9 mouse cellular contexts compared by ENCODE assay signal in genomic region chr6:71706871-71707270, GRCm38 (mm10). TPM values are rescaled to one million over a fixed set of nuclear protein-coding genes. Genes with fewer than 3 reads are reported as not detected.
DNase-seq lines count a peak whose midpoint lies in the region; ATAC-seq and TF ChIP-seq lines count a peak whose summit lies in the region.
"Had no signal": no experiment of that assay in that cellular context is flagged by ENCODE, and none has a peak within 500 bp of the region (broad histone marks: within the 10 kb centered on the region; RNA-seq: fewer than 3 reads in every experiment).

No protein-coding gene starts in this region.

- DNase-seq in heart, embryonic 10.5 days (ENCODE audit: low spot score), result peak; percentile 76
- no peak for DNase-seq in heart, postnatal 14 days
- no peak for DNase-seq in hindbrain, embryonic 10.5 days (ENCODE audit: low spot score)
- no peak for DNase-seq in frontal cortex, adult 2 months (ENCODE audit: extremely low spot score in 1 of 2, low spot score in 1 of 2)
- no peak for DNase-seq in thymus, postnatal 36 days

- ATAC-seq in midbrain, embryonic 13.5 days, result no peak
- no peak for ATAC-seq in intestine, embryonic 15.5 days

- H3K36me3 ChIP-seq in heart, embryonic 10.5 days, result peaks cover 12% of the 10 kb centered on the region
- 0 out of 2 replicates have a peak, but pooled peaks cover 7% of the 10 kb centered on the region for H3K36me3 ChIP-seq in hindbrain, embryonic 10.5 days
- H3K36me3 ChIP-seq in midbrain, embryonic 13.5 days, result peaks cover 5% of the 10 kb centered on the region; the same call in 1 of the 2 replicates
- H3K36me3 ChIP-seq in intestine, embryonic 15.5 days, result no peaks in the 10 kb centered on the region

- peak overlapping the region; percentile 81; the same call in 1 of the 2 replicates for H3K4me3 ChIP-seq in heart, embryonic 10.5 days
- H3K4me3 ChIP-seq in cortical plate, adult 2 months (ENCODE audit: insufficient read depth, low read length), result peak overlapping the region; percentile 81; the same call in 1 of the 2 replicates
- peak overlapping the region; percentile 87 for H3K4me3 ChIP-seq in hindbrain, embryonic 10.5 days
- H3K4me3 ChIP-seq in midbrain, embryonic 13.5 days (replicated peaks), result peak overlapping the region; percentile 69; the same call in 1 of the 2 replicates
- H3K4me3 ChIP-seq in intestine, embryonic 15.5 days (replicated peaks), result no peak overlapping the region

- H3K4me1 ChIP-seq in heart, embryonic 10.5 days, result peaks cover 20% of the 10 kb centered on the region
- H3K4me1 ChIP-seq in cortical plate, adult 2 months (ENCODE audit: control insufficient read depth, insufficient read depth, low read length), result peaks cover 5% of the 10 kb centered on the region
- H3K4me1 ChIP-seq in hindbrain, embryonic 10.5 days (replicated peaks), result peaks cover 21% of the 10 kb centered on the region
- H3K4me1 ChIP-seq in midbrain, embryonic 13.5 days (replicated peaks), result peaks cover 31% of the 10 kb centered on the region
- 0 out of 2 replicates have a peak, but pooled peaks cover 11% of the 10 kb centered on the region for H3K4me1 ChIP-seq in intestine, embryonic 15.5 days (replicated peaks)

- peak overlapping the region; percentile 78 for H3K4me2 ChIP-seq in midbrain, embryonic 13.5 days (replicated peaks)
- no peak overlapping the region for H3K4me2 ChIP-seq in intestine, embryonic 15.5 days (replicated peaks)

- intact Hi-C loops in heart, postnatal 14 days (cut with DNase I), result loop anchor here (5.0 kb wide), 1 partner anchor 50 kb away; no protein-coding TSS in a partner anchor

- peaks cover 20% of the 10 kb centered on the region; the same call in 1 of the 2 replicates for H3K27me3 ChIP-seq in heart, embryonic 10.5 days (ENCODE audit: insufficient read depth, poor library complexity, severe bottlenecking)
- H3K27me3 ChIP-seq in hindbrain, embryonic 10.5 days (ENCODE audit: insufficient read depth, poor library complexity, severe bottlenecking), result peaks cover 38% of the 10 kb centered on the region
- no peaks in the 10 kb centered on the region for H3K27me3 ChIP-seq in midbrain, embryonic 13.5 days
- H3K27me3 ChIP-seq in intestine, embryonic 15.5 days (replicated peaks), result peaks cover 7% of the 10 kb centered on the region

- no peaks in the 10 kb centered on the region for H3K9me3 ChIP-seq in heart, embryonic 10.5 days
- 0 out of 2 replicates have a peak, but pooled peaks cover 3% of the 10 kb centered on the region for H3K9me3 ChIP-seq in hindbrain, embryonic 10.5 days
- no peaks in the 10 kb centered on the region for H3K9me3 ChIP-seq in midbrain, embryonic 13.5 days
- H3K9me3 ChIP-seq in intestine, embryonic 15.5 days, result no peaks in the 10 kb centered on the region

- 77% methylated on average over 12 of the region's 12 CpGs for WGBS in heart, embryonic 10.5 days
- WGBS in hindbrain, embryonic 10.5 days, result 76% methylated on average over 12 of the region's 12 CpGs
- WGBS in midbrain, embryonic 13.5 days, result 82% methylated on average over 12 of the region's 12 CpGs
- 80% methylated on average over 12 of the region's 12 CpGs for WGBS in intestine, embryonic 15.5 days

- no peak overlapping the region; the same call in 1 of the 2 replicates for H3K9ac ChIP-seq in midbrain, embryonic 13.5 days (replicated peaks)
- H3K9ac ChIP-seq in intestine, embryonic 15.5 days, result no peak overlapping the region

- no peak for TF ChIP-seq POLR2A in cortical plate, adult 2 months (IDR thresholded peaks at IDR 0.05; ENCODE audit: extremely low read depth, insufficient read depth, low read length)

- no peak for TF ChIP-seq CTCF in cortical plate, adult 2 months (IDR thresholded peaks at IDR 0.05; ENCODE audit: extremely low read depth, insufficient read depth, low read length)

- 0 out of 2 replicates have a peak overlapping the region, but pooled peaks have one; percentile 93 for H3K27ac ChIP-seq in heart, embryonic 10.5 days
- H3K27ac ChIP-seq in cortical plate, adult 2 months (ENCODE audit: insufficient read depth, low read length), result no peak overlapping the region
- no peak overlapping the region for H3K27ac ChIP-seq in hindbrain, embryonic 10.5 days
- H3K27ac ChIP-seq in midbrain, embryonic 13.5 days, result no peak overlapping the region
- H3K27ac ChIP-seq in intestine, embryonic 15.5 days, result no peak overlapping the region

RNA-seq across cellular contexts. Expression of gene Reep1, which starts 0.5 kb away (rescaled TPM):
- polyA plus RNA-seq in heart, embryonic 10.5 days (2016; fragmentation: Nextera tagmentation; extraction: Ambion mirVana), result 21.2 and 24.9 TPM in 2 replicates
- total RNA-seq in heart, postnatal 14 days (2021), result 10 to 100 TPM; 17.3 to 18.4 TPM
- 76.3 and 79.2 TPM in 2 replicates for polyA plus RNA-seq in cortical plate, adult 2 months (2012; rRNA removed)
- 34.4 and 57.3 TPM in 2 replicates for polyA plus RNA-seq in hindbrain, embryonic 10.5 days (2016; fragmentation: Nextera tagmentation; extraction: Ambion mirVana)
- polyA plus RNA-seq in midbrain, embryonic 13.5 days (2015; fragmentation: Nextera tagmentation; extraction: Ambion mirVana), result 197 and 202 TPM in 2 replicates
- 72.4 and 82.5 TPM in 2 replicates for polyA plus RNA-seq in frontal cortex, adult 2 months (2012; rRNA removed)
- 16.1 and 16.6 TPM in 2 replicates for polyA plus RNA-seq in intestine, embryonic 15.5 days (2015; fragmentation: Nextera tagmentation; extraction: Ambion mirVana)
- total RNA-seq: neutrophil, adult 5-6 weeks had no signal
